Mouse (Mus musculus): ENCODE measurements around the gene Eps8l2. TPM values are rescaled to one million over a fixed set of nuclear protein-coding genes. Genes with fewer than 3 reads are reported as not detected.

Gene Eps8l2
- polyA plus RNA-seq, 1 experiment from 2014 or later = 76.5 TPM

- 72% methylated on average over 3 of the region's 3 CpGs for WGBS
- H3K36me3 ChIP-seq (ENCODE audit: insufficient read depth, low read length) = peaks cover 21% of the 10 kb centered on the region
These were observed 40.6 kb upstream of the Eps8l2 start for GRCm38 (mm10) chr7:141297926-141298650.

DNA sequence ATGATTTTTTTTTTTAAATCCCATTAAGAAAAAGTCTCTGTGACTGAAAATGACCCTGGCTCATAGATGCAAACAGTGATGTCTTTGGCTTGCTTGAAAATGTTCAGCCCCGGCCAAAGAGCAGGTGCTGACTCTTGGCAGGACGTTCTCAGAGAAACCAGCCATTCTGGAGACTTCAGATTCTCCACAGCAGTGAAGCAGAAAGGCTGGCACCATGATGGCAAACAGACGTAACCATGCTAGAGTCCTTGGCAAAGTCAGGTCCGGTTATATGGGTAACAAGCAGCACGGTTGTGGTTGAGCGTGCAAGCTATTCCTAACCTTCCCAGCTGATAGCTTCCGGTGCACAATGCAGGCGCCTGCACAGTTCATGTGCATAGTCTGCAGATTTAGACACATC is 39.5 kb upstream of the Eps8l2 start:
- peaks cover 5% of the 10 kb centered on the region; the same call in 1 of the 2 replicates for H3K4me1 ChIP-seq (replicated peaks; ENCODE audit: insufficient read depth, low read length)
- no peak overlapping the region for H3K4me3 ChIP-seq (replicated peaks; ENCODE audit: low read depth, low read length)
- H3K9ac ChIP-seq (ENCODE audit: low read depth, low read length) = no peak overlapping the region
- DNase-seq (ENCODE audit: low spot score) (no peak), ATAC-seq (replicated peaks; ENCODE audit: low FRiP score, low read depth) (no peak)
- TF ChIP-seq CTCF (IDR thresholded peaks at IDR 0.05; ENCODE audit: low read depth) = no peak
- H3K27ac ChIP-seq = no peak overlapping the region
- 95% methylated on average over 8 of the region's 8 CpGs for WGBS
- no peak overlapping the region for H3K4me2 ChIP-seq (ENCODE audit: low read length)
- H3K27me3 ChIP-seq (ENCODE audit: insufficient read depth, low read length) = peaks cover 6% of the 10 kb centered on the region; the same call in 1 of the 2 replicates
- peaks cover 27% of the 10 kb centered on the region for H3K36me3 ChIP-seq (ENCODE audit: insufficient read depth, low read length)
- no peaks in the 10 kb centered on the region for H3K9me3 ChIP-seq (replicated peaks; ENCODE audit: low read length)

More at GRCm38 (mm10) chr7:141297926-141298650, 40.6 kb upstream of the Eps8l2 start:
- no peak for TF ChIP-seq CTCF (IDR thresholded peaks at IDR 0.05; ENCODE audit: low read depth)
- DNase-seq (ENCODE audit: low spot score) = no peak
- H3K9me3 ChIP-seq (replicated peaks; ENCODE audit: low read length) = no peaks in the 10 kb centered on the region
- peaks cover 16% of the 10 kb centered on the region for H3K27me3 ChIP-seq (ENCODE audit: insufficient read depth, low read length)
- H3K27ac ChIP-seq = no peak overlapping the region
- no peak overlapping the region for H3K4me3 ChIP-seq (replicated peaks; ENCODE audit: low read depth, low read length)
- H3K9ac ChIP-seq (ENCODE audit: low read depth, low read length) = no peak overlapping the region
- no peak for ATAC-seq (replicated peaks; ENCODE audit: low FRiP score, low read depth)
- no peak overlapping the region for H3K4me2 ChIP-seq (ENCODE audit: low read length)
- peaks cover 10% of the 10 kb centered on the region; the same call in 1 of the 2 replicates for H3K4me1 ChIP-seq (replicated peaks; ENCODE audit: insufficient read depth, low read length)

DNA sequence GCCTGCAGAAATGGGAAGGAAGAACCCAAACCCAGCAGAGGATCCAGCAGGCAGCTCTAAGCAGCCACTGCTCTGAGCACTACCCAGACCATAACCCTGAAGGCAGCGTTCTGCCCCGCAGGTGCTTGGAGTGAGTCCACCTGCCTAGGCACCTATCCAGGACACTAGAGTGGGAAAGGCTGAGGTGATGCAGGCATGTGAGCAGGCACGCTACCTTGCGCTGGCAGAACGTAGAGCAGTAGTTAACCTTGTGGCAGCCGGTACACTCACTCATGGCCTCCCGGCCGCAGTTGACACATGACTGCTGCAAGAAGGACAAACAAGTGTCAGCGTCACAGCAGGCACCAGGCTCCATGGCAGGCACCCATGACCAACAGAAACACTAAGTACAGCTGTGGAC is 37.3 kb upstream of the Eps8l2 start:
- H3K4me1 ChIP-seq (replicated peaks; ENCODE audit: insufficient read depth, low read length) = no peaks in the 10 kb centered on the region
- no peak for DNase-seq (ENCODE audit: low spot score)
- H3K27ac ChIP-seq = no peak overlapping the region
- no peaks in the 10 kb centered on the region for H3K9me3 ChIP-seq (replicated peaks; ENCODE audit: low read length)
- H3K9ac ChIP-seq (ENCODE audit: low read depth, low read length) = no peak overlapping the region
- no peak for TF ChIP-seq CTCF (IDR thresholded peaks at IDR 0.05; ENCODE audit: low read depth)
- WGBS = 98% methylated on average over 9 of the region's 9 CpGs
- H3K27me3 ChIP-seq (ENCODE audit: insufficient read depth, low read length) = no peaks in the 10 kb centered on the region
- no peak overlapping the region for H3K4me2 ChIP-seq (ENCODE audit: low read length)
- ATAC-seq (replicated peaks; ENCODE audit: low FRiP score, low read depth) = no peak
- no peak overlapping the region for H3K4me3 ChIP-seq (replicated peaks; ENCODE audit: low read depth, low read length)
- peaks cover 37% of the 10 kb centered on the region for H3K36me3 ChIP-seq (ENCODE audit: insufficient read depth, low read length)

GRCm38 (mm10) chr7:141302702-141303268 is 35.9 kb upstream of the Eps8l2 start:
- DNase-seq (ENCODE audit: low spot score) (no peak), ATAC-seq (replicated peaks; ENCODE audit: low FRiP score, low read depth) (no peak)
- H3K4me3 ChIP-seq (replicated peaks; ENCODE audit: low read depth, low read length) = no peak overlapping the region
- H3K4me2 ChIP-seq (ENCODE audit: low read length) = no peak overlapping the region
- TF ChIP-seq CTCF (IDR thresholded peaks at IDR 0.05; ENCODE audit: low read depth) = no peak
- no peaks in the 10 kb centered on the region for H3K4me1 ChIP-seq (replicated peaks; ENCODE audit: insufficient read depth, low read length)
- no peaks in the 10 kb centered on the region for H3K9me3 ChIP-seq (replicated peaks; ENCODE audit: low read length)
- no peaks in the 10 kb centered on the region for H3K27me3 ChIP-seq (ENCODE audit: insufficient read depth, low read length)
- WGBS = 86% methylated on average over 1 of the region's 1 CpGs
- peaks cover 49% of the 10 kb centered on the region for H3K36me3 ChIP-seq (ENCODE audit: insufficient read depth, low read length)
- no peak overlapping the region for H3K27ac ChIP-seq
- no peak overlapping the region for H3K9ac ChIP-seq (ENCODE audit: low read depth, low read length)

DNA sequence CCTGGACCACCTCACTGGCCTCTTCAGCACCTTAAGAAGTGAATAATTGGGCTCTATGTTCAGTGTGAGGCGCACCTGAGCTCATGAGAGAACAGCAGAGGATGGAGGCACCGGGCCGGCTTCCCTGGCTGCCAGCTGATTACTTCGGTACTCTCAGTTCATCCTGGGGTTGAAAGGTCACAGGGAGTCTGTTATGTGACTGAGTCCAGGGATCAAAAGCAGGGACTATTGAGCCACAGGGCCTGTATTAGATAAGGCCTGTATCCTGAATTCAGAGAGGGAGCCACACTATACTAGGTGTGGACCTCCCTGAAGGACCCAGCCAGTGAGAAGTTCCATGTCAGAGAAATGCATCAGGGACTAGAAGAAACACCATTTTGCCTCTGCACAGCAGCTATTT is 34.1 kb upstream of the Eps8l2 start:
- 83% methylated on average over 4 of the region's 4 CpGs for WGBS
- no peak for TF ChIP-seq CTCF (IDR thresholded peaks at IDR 0.05; ENCODE audit: low read depth)
- H3K4me1 ChIP-seq (replicated peaks; ENCODE audit: insufficient read depth, low read length) = no peaks in the 10 kb centered on the region
- no peak overlapping the region for H3K4me2 ChIP-seq (ENCODE audit: low read length)
- H3K27ac ChIP-seq = no peak overlapping the region
- H3K4me3 ChIP-seq (replicated peaks; ENCODE audit: low read depth, low read length) = no peak overlapping the region
- H3K27me3 ChIP-seq (ENCODE audit: insufficient read depth, low read length) = no peaks in the 10 kb centered on the region
- ATAC-seq (replicated peaks; ENCODE audit: low FRiP score, low read depth) = no peak
- DNase-seq (ENCODE audit: low spot score) = no peak
- peaks cover 65% of the 10 kb centered on the region for H3K36me3 ChIP-seq (ENCODE audit: insufficient read depth, low read length)
- no peaks in the 10 kb centered on the region for H3K9me3 ChIP-seq (replicated peaks; ENCODE audit: low read length)
- H3K9ac ChIP-seq (ENCODE audit: low read depth, low read length) = no peak overlapping the region

GRCm38 (mm10) chr7:141314416-141314815 is 24.3 kb upstream of the Eps8l2 start:
- Histone ChIP-seq H3K27ac (no peak overlapping the region), H3K4me3 (replicated peaks; ENCODE audit: low read depth, low read length) (no peak overlapping the region), H3K4me1 (replicated peaks; ENCODE audit: insufficient read depth, low read length) (no peaks in the 10 kb centered on the region), H3K4me2 (ENCODE audit: low read length) (no peak overlapping the region), H3K36me3 (ENCODE audit: insufficient read depth, low read length) (peaks cover 64% of the 10 kb centered on the region), H3K9ac (ENCODE audit: low read depth, low read length) (no peak overlapping the region), H3K9me3 (replicated peaks; ENCODE audit: low read length) (no peaks in the 10 kb centered on the region), H3K27me3 (ENCODE audit: insufficient read depth, low read length) (no peaks in the 10 kb centered on the region)
- WGBS = 85% methylated on average over 2 of the region's 2 CpGs
- DNase-seq (ENCODE audit: low spot score) (no peak), ATAC-seq (replicated peaks; ENCODE audit: low FRiP score, low read depth) (no peak)
- no peak for TF ChIP-seq CTCF (IDR thresholded peaks at IDR 0.05; ENCODE audit: low read depth)
